Mouse (Mus musculus): Measurements from ENCODE around the gene Yipf6. TPM values are rescaled to one million over a fixed set of nuclear protein-coding genes. Genes with fewer than 3 reads are reported as not detected.

Yipf6 gene
- total RNA-seq, 2 experiments from 2014 or later = 21.6 to 23.4 TPM

Other genes with a start within 250 kb of the Yipf6 start
- gene Ophn1, start 45.3 kb upstream of the Yipf6 start, total RNA-seq (2021) = 1 to 10 TPM; 8.4 to 9.5 TPM
- gene Stard8, start 66.9 kb downstream of the Yipf6 start, total RNA-seq (2021) = 10 to 100 TPM; 38.9 to 39.2 TPM
- 10 to 100 TPM; 24.7 to 31.0 TPM for gene Efnb1, start 199.8 kb downstream of the Yipf6 start, total RNA-seq (2021)